Mouse (Mus musculus): ENCODE data around the gene Map4k3.

- TF ChIP-seq CTCF (IDR thresholded peaks at IDR 0.05; ENCODE audit: low read depth) = no peak
- no peak for TF ChIP-seq EP300 (IDR thresholded peaks at IDR 0.05; ENCODE audit: low read depth)
Measured at GRCm38 (mm10) chr17:80693707-80694106, 34.6 kb downstream of the Map4k3 start.

Data from liver, postnatal 0 days (tissue).